Mouse (Mus musculus): Measurements from ENCODE around the gene Ror2. TPM values are rescaled to one million over a fixed set of nuclear protein-coding genes. Genes with fewer than 3 reads are reported as not detected.
A peak's percentile ranks its signal among the peaks of the same experiment; 100 is the strongest.

The Ror2 gene
- polyA plus RNA-seq, 1 experiment from 2014 or later: 3.3 TPM

GRCm38 (mm10) chr13:53145511-53145910, 140.4 kb downstream of the Ror2 start:
- Histone ChIP-seq H3K4me1 (peaks cover 6% of the 10 kb centered on the region; the same call in 1 of the 2 replicates), H3K4me3 (no peak overlapping the region), H3K4me2 (replicated peaks) (no peak overlapping the region), H3K27ac (replicated peaks) (no peak overlapping the region), H3K9me3 (no peaks in the 10 kb centered on the region), H3K27me3 (no peaks in the 10 kb centered on the region), H3K9ac (replicated peaks) (no peak overlapping the region), H3K36me3 (no peaks in the 10 kb centered on the region)
- 67% methylated on average over 3 of the region's 3 CpGs for WGBS
- no peak for ATAC-seq (replicated peaks)

GRCm38 (mm10) chr13:53143076-53143475, 142.8 kb downstream of the Ror2 start:
- Histone ChIP-seq H3K9me3 (no peaks in the 10 kb centered on the region), H3K9ac (replicated peaks) (no peak overlapping the region), H3K27ac (replicated peaks) (no peak overlapping the region), H3K4me3 (no peak overlapping the region), H3K4me1 (peaks cover 6% of the 10 kb centered on the region; the same call in 1 of the 2 replicates), H3K27me3 (no peaks in the 10 kb centered on the region), H3K36me3 (no peaks in the 10 kb centered on the region), H3K4me2 (replicated peaks) (no peak overlapping the region)
- ATAC-seq (replicated peaks): no peak
- 29% methylated on average over 5 of the region's 5 CpGs for WGBS

- no peak overlapping the region for H3K27ac ChIP-seq (replicated peaks)
- H3K9ac ChIP-seq (replicated peaks): no peak overlapping the region
- no peaks in the 10 kb centered on the region for H3K36me3 ChIP-seq
- H3K4me3 ChIP-seq: no peak overlapping the region
- H3K27me3 ChIP-seq: no peaks in the 10 kb centered on the region
- no peaks in the 10 kb centered on the region for H3K9me3 ChIP-seq
- peaks cover 6% of the 10 kb centered on the region; the same call in 1 of the 2 replicates for H3K4me1 ChIP-seq
- H3K4me2 ChIP-seq (replicated peaks): no peak overlapping the region
- WGBS: 60% methylated on average over 10 of the region's 10 CpGs
- ATAC-seq (replicated peaks): no peak
These were observed 143.7 kb downstream of the Ror2 start for GRCm38 (mm10) chr13:53142268-53142667.

GRCm38 (mm10) chr13:53140298-53140697, 145.6 kb downstream of the Ror2 start:
- Histone ChIP-seq H3K27me3 (no peaks in the 10 kb centered on the region), H3K9ac (replicated peaks) (no peak overlapping the region), H3K27ac (replicated peaks) (no peak overlapping the region), H3K9me3 (no peaks in the 10 kb centered on the region), H3K36me3 (no peaks in the 10 kb centered on the region), H3K4me1 (peaks cover 6% of the 10 kb centered on the region; the same call in 1 of the 2 replicates), H3K4me3 (no peak overlapping the region), H3K4me2 (replicated peaks) (no peak overlapping the region)
- ATAC-seq (replicated peaks): no peak
- 77% methylated on average over 2 of the region's 2 CpGs for WGBS

- ATAC-seq (replicated peaks): no peak
- H3K9ac ChIP-seq (replicated peaks): no peak overlapping the region
- no peaks in the 10 kb centered on the region for H3K27me3 ChIP-seq
- no peaks in the 10 kb centered on the region for H3K9me3 ChIP-seq
- H3K4me2 ChIP-seq (replicated peaks): no peak overlapping the region
- H3K27ac ChIP-seq (replicated peaks): no peak overlapping the region
- WGBS: 42% methylated on average over 13 of the region's 13 CpGs
- no peaks in the 10 kb centered on the region for H3K36me3 ChIP-seq
- peaks cover 5% of the 10 kb centered on the region; the same call in 1 of the 2 replicates for H3K4me1 ChIP-seq
- H3K4me3 ChIP-seq: no peak overlapping the region
These were observed 155.4 kb downstream of the Ror2 start for GRCm38 (mm10) chr13:53130567-53130966.

GRCm38 (mm10) chr13:53130032-53130431, 155.9 kb downstream of the Ror2 start:
- peaks cover 5% of the 10 kb centered on the region; the same call in 1 of the 2 replicates for H3K4me1 ChIP-seq
- ATAC-seq (replicated peaks): no peak
- H3K4me3 ChIP-seq: no peak overlapping the region
- H3K9me3 ChIP-seq: no peaks in the 10 kb centered on the region
- no peak overlapping the region for H3K9ac ChIP-seq (replicated peaks)
- WGBS: 82% methylated on average over 5 of the region's 5 CpGs
- H3K4me2 ChIP-seq (replicated peaks): no peak overlapping the region
- H3K36me3 ChIP-seq: no peaks in the 10 kb centered on the region
- no peaks in the 10 kb centered on the region for H3K27me3 ChIP-seq
- H3K27ac ChIP-seq (replicated peaks): no peak overlapping the region

GRCm38 (mm10) chr13:53125627-53126026, 160.3 kb downstream of the Ror2 start:
- no peak overlapping the region for H3K9ac ChIP-seq (replicated peaks)
- ATAC-seq (replicated peaks): no peak
- no peak overlapping the region for H3K27ac ChIP-seq (replicated peaks)
- no peaks in the 10 kb centered on the region for H3K27me3 ChIP-seq
- no peaks in the 10 kb centered on the region for H3K9me3 ChIP-seq
- H3K4me3 ChIP-seq: no peak overlapping the region
- no peak overlapping the region for H3K4me2 ChIP-seq (replicated peaks)
- no peaks in the 10 kb centered on the region for H3K36me3 ChIP-seq
- H3K4me1 ChIP-seq: peaks cover 17% of the 10 kb centered on the region
- WGBS: 79% methylated on average over 5 of the region's 5 CpGs

- no peak overlapping the region for H3K4me2 ChIP-seq (replicated peaks)
- no peak overlapping the region for H3K9ac ChIP-seq (replicated peaks)
- no peaks in the 10 kb centered on the region for H3K36me3 ChIP-seq
- ATAC-seq (replicated peaks): no peak
- H3K27ac ChIP-seq (replicated peaks): no peak overlapping the region
- H3K4me3 ChIP-seq: no peak overlapping the region
- no peaks in the 10 kb centered on the region for H3K27me3 ChIP-seq
- H3K9me3 ChIP-seq: no peaks in the 10 kb centered on the region
- WGBS: 67% methylated on average over 8 of the region's 8 CpGs
- H3K4me1 ChIP-seq: peaks cover 22% of the 10 kb centered on the region
These were observed 163.8 kb downstream of the Ror2 start for GRCm38 (mm10) chr13:53122085-53122484.

- no peak overlapping the region for H3K27ac ChIP-seq (replicated peaks)
- peaks cover 22% of the 10 kb centered on the region for H3K4me1 ChIP-seq
- peak overlapping the region; percentile 14; the same call in 1 of the 2 replicates for H3K4me2 ChIP-seq (replicated peaks)
- H3K9me3 ChIP-seq: no peaks in the 10 kb centered on the region
- no peak overlapping the region for H3K4me3 ChIP-seq
- peak; percentile 47 for ATAC-seq (replicated peaks)
- H3K9ac ChIP-seq (replicated peaks): no peak overlapping the region
- WGBS: 10% methylated on average over 11 of the region's 11 CpGs
- no peaks in the 10 kb centered on the region for H3K27me3 ChIP-seq
- H3K36me3 ChIP-seq: no peaks in the 10 kb centered on the region
These were observed 165.0 kb downstream of the Ror2 start for GRCm38 (mm10) chr13:53120906-53121305.

- H3K27ac ChIP-seq (replicated peaks): no peak overlapping the region
- no peaks in the 10 kb centered on the region for H3K36me3 ChIP-seq
- no peak overlapping the region for H3K4me2 ChIP-seq (replicated peaks)
- peak; percentile 67 for ATAC-seq (replicated peaks)
- 23% methylated on average over 10 of the region's 10 CpGs for WGBS
- no peaks in the 10 kb centered on the region for H3K27me3 ChIP-seq
- H3K4me1 ChIP-seq: peaks cover 22% of the 10 kb centered on the region
- no peak overlapping the region for H3K9ac ChIP-seq (replicated peaks)
- no peaks in the 10 kb centered on the region for H3K9me3 ChIP-seq
- H3K4me3 ChIP-seq: no peak overlapping the region
These were observed 166.1 kb downstream of the Ror2 start for GRCm38 (mm10) chr13:53119586-53120426.

- H3K9me3 ChIP-seq: no peaks in the 10 kb centered on the region
- no peak overlapping the region for H3K4me2 ChIP-seq (replicated peaks)
- H3K36me3 ChIP-seq: no peaks in the 10 kb centered on the region
- ATAC-seq (replicated peaks): no peak
- 73% methylated on average over 13 of the region's 13 CpGs for WGBS
- H3K4me1 ChIP-seq: peaks cover 22% of the 10 kb centered on the region
- no peak overlapping the region for H3K9ac ChIP-seq (replicated peaks)
- H3K4me3 ChIP-seq: no peak overlapping the region
- H3K27ac ChIP-seq (replicated peaks): no peak overlapping the region
- no peaks in the 10 kb centered on the region for H3K27me3 ChIP-seq
These were observed 167.5 kb downstream of the Ror2 start for GRCm38 (mm10) chr13:53118398-53118797.

GRCm38 (mm10) chr13:53117921-53118320, 168.0 kb downstream of the Ror2 start:
- 82% methylated on average over 7 of the region's 7 CpGs for WGBS

More at GRCm38 (mm10) chr13:53117921-53118320, 168.0 kb downstream of the Ror2 start:
- ATAC-seq (replicated peaks): no peak
- no peaks in the 10 kb centered on the region for H3K9me3 ChIP-seq
- H3K4me3 ChIP-seq: no peak overlapping the region
- H3K9ac ChIP-seq (replicated peaks): no peak overlapping the region
- no peaks in the 10 kb centered on the region for H3K36me3 ChIP-seq
- H3K4me1 ChIP-seq: peaks cover 22% of the 10 kb centered on the region
- H3K27ac ChIP-seq (replicated peaks): no peak overlapping the region
- no peak overlapping the region for H3K4me2 ChIP-seq (replicated peaks)
- no peaks in the 10 kb centered on the region for H3K27me3 ChIP-seq
